Mouse (Mus musculus): ENCODE data around the gene Tmem19.

- TF ChIP-seq CTCF (IDR thresholded peaks at IDR 0.05; ENCODE audit: borderline replicate concordance, control insufficient read depth, extremely low read depth, insufficient read depth, low read length, poor library complexity), result peak; percentile 53
- peak; percentile 90 for TF ChIP-seq POLR2A (IDR thresholded peaks at IDR 0.05; ENCODE audit: control insufficient read depth, extremely low read depth, insufficient read depth, low read length, poor library complexity)
These were observed 22.1 kb upstream of the Tmem19 start, which contains the start of the genes Thap2 and Zfc3h1 for GRCm38 (mm10) chr10:115384221-115385017.

All from thymus, adult 2 months (tissue).